Mouse (Mus musculus) right cerebral cortex, postnatal 36 days (tissue): ENCODE measurements around the gene Acat3.
"Not testable (repeated sequence)": the region's sequence is repeated elsewhere in the genome, so short reads cannot be mapped to it uniquely, and the experiment has no call there.

Experiments
- DNase-seq, 2 experiments: peaks; one replicate each; pipeline ENCODE4 v3.0.0; 2022; ENCODE audit warnings: low spot score in 2 of 2, mixed read lengths in 1 of 2

The Acat3 gene

GRCm38 (mm10) chr17:12940151-12940805 lies at the start of gene Acat3:
Gene Acat3, minus strand, starts transcription at chr17:12940600.
- no peak for DNase-seq

- not testable (repeated sequence) for DNase-seq
Measured at GRCm38 (mm10) chr17:12988096-12988495, 47.7 kb upstream of the Acat3 start.

- no peak for DNase-seq
Measured at GRCm38 (mm10) chr17:12983988-12984387, 43.6 kb upstream of the Acat3 start.

- no peak for DNase-seq
Measured at GRCm38 (mm10) chr17:12978546-12978945, 38.1 kb upstream of the Acat3 start.

GRCm38 (mm10) chr17:12973851-12974250 lies 33.5 kb upstream of the Acat3 start:
- no peak for DNase-seq

- DNase-seq, result no peak
Measured at GRCm38 (mm10) chr17:12967173-12967572, 26.8 kb upstream of the Acat3 start.

GRCm38 (mm10) chr17:12963476-12963875 lies 23.1 kb upstream of the Acat3 start:
- no peak for DNase-seq

- DNase-seq, result peak; percentile 93 to 95
Measured at GRCm38 (mm10) chr17:12960331-12960873, 20.0 kb upstream of the Acat3 start, which contains the start of gene Acat2. Gene Acat2, minus strand, starts transcription at chr17:12960747.

- not testable (repeated sequence) for DNase-seq
Measured at GRCm38 (mm10) chr17:12959377-12959776, 19.0 kb upstream of the Acat3 start.

GRCm38 (mm10) chr17:12956664-12957063 lies 16.3 kb upstream of the Acat3 start:
- DNase-seq, result no peak

GRCm38 (mm10) chr17:12949669-12950068 lies 9.3 kb upstream of the Acat3 start:
- DNase-seq, result no peak

GRCm38 (mm10) chr17:12942459-12943162 lies 2.2 kb upstream of the Acat3 start:
- no peak for DNase-seq

- no peak for DNase-seq
Measured at GRCm38 (mm10) chr17:12941543-12942260, 1.3 kb upstream of the Acat3 start.

GRCm38 (mm10) chr17:12939377-12940148 lies 837 bp downstream of the Acat3 start:
- DNase-seq, result not testable (repeated sequence)

GRCm38 (mm10) chr17:12938077-12938476 lies 2.3 kb downstream of the Acat3 start:
- no peak for DNase-seq

- no peak for DNase-seq
Measured at GRCm38 (mm10) chr17:12937412-12937970, 2.9 kb downstream of the Acat3 start.

GRCm38 (mm10) chr17:12935719-12936118 lies 4.7 kb downstream of the Acat3 start:
- no peak for DNase-seq

- not testable (repeated sequence) for DNase-seq
Measured at GRCm38 (mm10) chr17:12931576-12931975, 8.8 kb downstream of the Acat3 start.

- no peak for DNase-seq
Measured at GRCm38 (mm10) chr17:12925703-12926180, 14.7 kb downstream of the Acat3 start.

- DNase-seq, result no peak
Measured at GRCm38 (mm10) chr17:12925001-12925400, 15.4 kb downstream of the Acat3 start.

- no peak for DNase-seq
Measured at GRCm38 (mm10) chr17:12921073-12921472, 19.3 kb downstream of the Acat3 start.
